Mouse (Mus musculus) induced T-regulatory cell, adult 2 months (primary cell): ENCODE measurements around the gene Scn3b.

Experiments used
- DNase-seq: peaks from one replicate; pipeline ENCODE4 v3.0.0-alpha.2; 2012; ENCODE audit warnings: low read depth

The Scn3b gene

GRCm38 (mm10) chr9:40269880-40270279 lies 863 bp downstream of the Scn3b start:
- no peak for DNase-seq

DNA sequence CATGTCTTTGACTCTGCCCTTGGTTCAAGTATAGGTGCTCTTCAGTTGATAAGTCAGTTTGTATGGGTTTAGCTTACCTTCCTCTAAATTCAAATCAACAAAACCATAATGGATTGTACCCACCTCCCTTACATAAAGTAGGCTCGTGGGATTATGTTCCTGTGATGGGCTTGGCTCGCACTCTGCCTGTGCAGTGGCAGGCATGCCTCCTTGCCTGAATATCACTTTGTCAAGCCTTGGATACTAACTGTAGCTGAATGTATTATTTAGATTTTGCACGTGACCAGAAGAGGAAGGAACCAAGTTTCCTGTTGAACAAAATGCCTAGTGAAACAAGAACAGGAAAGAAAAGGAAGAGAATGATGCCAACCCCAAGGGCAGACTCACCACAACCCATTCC lies 2.1 kb downstream of the Scn3b start:
- DNase-seq: no peak

GRCm38 (mm10) chr9:40272822-40273221 lies 3.8 kb downstream of the Scn3b start:
- no peak for DNase-seq

- no peak for DNase-seq
Measured at GRCm38 (mm10) chr9:40275904-40276303, 6.9 kb downstream of the Scn3b start.

GRCm38 (mm10) chr9:40277671-40278070 lies 8.7 kb downstream of the Scn3b start:
- DNase-seq: no peak

- DNase-seq: no peak
Measured at GRCm38 (mm10) chr9:40279438-40279837, 10.4 kb downstream of the Scn3b start.

- no peak for DNase-seq
Measured at GRCm38 (mm10) chr9:40282968-40283367, 14.0 kb downstream of the Scn3b start.

DNA sequence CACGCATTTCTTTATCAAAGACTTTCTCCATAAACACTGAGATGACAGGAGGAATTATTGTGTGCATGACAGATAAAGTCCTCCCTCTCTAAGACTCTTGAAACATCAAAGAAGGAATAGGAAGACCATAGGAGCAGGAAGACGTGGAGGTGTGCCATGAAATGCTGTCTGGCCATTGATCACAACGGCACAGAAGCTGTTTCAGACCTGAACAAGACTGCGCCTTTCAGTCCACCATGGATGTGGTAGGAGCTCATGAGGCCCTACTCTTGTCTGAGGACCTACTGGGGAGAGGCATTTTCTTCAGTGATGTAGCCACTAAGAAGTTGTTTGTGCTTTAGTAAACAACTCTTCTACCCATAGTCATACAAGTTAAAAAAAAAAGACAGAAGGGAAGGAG lies 23.5 kb downstream of the Scn3b start:
- no peak for DNase-seq

DNA sequence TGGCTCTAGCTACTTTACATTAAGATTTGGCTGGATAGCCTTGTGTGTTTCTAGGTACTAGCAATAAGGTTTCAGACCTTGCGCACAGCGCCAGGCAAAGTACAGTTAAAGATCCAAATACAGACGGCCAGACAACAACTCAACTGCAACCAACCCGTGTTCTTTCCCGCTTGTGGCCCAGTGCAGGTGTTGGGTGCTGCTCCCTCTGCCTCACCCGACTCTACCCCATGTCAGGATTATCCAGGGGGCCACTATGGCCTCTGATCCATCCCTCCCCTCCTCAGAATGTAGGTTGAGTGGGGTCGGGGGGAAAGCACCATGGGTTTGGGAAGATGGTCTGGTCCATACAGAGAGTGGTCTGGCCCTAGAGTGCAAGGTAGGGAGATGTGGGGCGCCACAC lies 24.3 kb downstream of the Scn3b start:
- no peak for DNase-seq

DNA sequence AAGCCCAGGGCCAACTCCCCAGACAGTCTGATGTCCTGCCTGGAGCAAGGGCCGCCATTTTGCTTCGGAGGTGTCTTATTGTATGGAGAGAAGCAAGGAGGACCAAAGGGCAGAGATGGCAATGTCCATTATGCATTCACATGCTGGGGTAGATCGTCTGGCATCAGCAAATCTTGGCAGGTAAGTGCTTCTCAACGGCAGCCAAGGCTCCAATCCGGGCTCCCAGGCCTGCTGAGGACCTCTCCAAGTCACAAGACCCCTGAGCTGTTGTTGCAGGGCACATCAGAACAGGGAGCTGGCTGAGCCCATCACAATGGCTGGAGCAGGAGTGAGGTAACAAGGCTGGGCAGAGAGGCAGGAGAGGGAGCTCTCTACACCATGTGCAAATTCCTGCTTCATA lies 24.7 kb downstream of the Scn3b start:
- no peak for DNase-seq

DNA sequence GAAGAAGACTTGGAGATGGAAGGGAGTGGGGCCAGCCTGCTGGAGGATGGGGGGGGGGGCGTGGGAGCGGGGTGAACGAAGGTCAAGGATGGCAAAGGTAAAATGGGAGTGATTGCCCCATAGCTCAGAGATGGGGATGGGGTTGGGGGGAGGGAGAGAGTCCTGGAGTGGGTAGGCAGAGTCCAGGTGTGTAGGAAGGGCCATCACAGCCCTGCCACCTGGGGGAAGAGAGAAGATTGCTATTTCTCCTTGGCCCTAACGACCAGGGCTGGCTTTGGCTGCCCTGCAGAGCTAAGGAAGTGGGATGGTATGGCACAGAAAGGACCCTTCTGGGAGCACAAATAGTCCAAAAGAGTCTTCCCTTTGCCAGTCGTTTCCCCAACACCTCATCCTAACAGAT lies 25.2 kb downstream of the Scn3b start:
- no peak for DNase-seq

GRCm38 (mm10) chr9:40294866-40295265 lies 25.8 kb downstream of the Scn3b start:
- no peak for DNase-seq

GRCm38 (mm10) chr9:40296251-40296650 lies 27.2 kb downstream of the Scn3b start:
- DNase-seq: no peak

GRCm38 (mm10) chr9:40297969-40298368 lies 29.0 kb downstream of the Scn3b start:
- DNase-seq: no peak

GRCm38 (mm10) chr9:40299323-40299722 lies 30.3 kb downstream of the Scn3b start:
- DNase-seq: no peak

DNA sequence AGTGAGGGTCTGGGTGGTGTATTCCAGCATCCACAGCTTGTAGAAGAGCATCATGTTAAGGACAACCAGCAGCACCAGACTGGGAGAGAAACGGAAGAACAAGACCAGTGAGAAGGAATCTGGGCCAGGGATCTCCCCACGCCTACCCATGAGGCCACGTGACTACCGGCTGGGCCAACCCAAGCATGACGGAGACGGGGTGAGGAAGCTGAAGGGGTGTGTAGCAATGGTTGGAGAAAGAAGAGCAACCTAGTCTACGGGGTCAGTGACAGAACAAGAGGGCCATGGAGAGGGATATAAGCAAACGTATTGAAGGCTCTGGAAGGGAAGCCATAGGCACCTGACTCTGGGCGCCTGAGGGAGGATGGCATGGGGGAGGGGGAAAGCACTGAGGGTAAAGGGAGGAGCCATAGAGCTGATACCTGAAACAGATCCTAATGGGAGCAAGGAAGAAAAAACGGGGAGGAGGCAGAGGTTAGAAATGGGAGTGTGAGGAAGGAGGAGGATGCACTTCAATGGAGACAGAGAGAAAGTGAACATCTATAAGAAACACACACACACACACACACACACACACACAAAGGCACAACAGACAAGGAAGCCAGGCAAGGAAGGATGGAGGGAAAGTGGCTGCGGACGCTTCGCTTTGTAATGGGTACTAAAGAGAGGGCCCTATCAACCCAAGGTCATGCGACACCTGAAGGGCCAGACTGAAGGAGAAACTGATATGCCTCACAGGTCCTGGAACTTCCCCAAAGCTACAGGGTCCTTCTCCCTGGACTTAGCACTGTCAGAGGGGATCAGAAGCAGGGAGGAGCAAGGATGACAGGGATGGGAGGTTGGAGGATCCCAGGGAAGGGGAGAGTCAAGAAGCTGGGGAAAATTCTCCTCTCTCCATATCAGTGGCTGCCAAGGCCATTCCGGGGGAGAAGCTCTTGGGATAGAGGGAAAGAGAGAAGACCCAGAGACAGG lies 31.3 kb downstream of the Scn3b start:
- no peak for DNase-seq

DNA sequence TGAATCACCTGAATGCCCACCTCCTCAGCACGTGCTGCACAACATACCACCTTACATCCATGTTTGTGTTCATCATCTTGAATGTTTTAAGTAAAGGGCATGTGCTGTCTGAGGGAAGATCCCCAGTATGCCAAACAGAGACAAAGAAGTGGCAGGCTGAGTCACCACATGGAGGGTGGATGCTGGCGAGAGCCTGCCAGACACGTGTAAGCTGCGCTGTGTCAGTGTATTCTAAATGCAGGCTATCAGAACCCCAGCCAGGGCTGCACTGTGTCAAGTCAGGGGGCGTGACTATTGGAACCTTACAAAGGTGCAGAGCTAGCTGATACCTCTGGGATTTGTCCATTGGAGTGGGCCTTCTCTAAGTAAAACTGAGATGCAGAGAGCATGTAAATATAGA lies 32.5 kb downstream of the Scn3b start:
- DNase-seq: no peak

GRCm38 (mm10) chr9:40302375-40302774 lies 33.4 kb downstream of the Scn3b start:
- no peak for DNase-seq

DNA sequence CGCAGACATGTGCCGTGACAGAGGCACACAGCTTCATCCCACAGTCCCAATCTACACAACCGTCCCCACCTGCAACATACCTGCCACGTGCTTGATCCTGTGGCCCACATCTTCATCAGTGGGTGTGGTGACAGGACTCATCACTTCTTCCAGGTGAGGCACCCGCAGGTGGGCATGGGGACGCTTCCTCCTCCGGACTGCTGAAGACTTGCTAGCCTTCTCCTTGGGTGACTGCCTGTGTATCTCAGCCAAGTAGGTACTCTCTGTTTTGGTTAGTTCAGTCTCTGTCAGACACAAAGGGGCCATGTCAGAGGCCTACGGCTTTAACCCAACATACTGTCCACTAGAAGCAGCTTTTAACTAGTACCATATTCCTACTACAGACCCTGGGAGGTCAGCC lies 35.2 kb downstream of the Scn3b start:
- DNase-seq: no peak

- no peak for DNase-seq
Measured at GRCm38 (mm10) chr9:40307311-40307710, 38.3 kb downstream of the Scn3b start.

GRCm38 (mm10) chr9:40309876-40310275 lies 40.9 kb downstream of the Scn3b start:
- DNase-seq: no peak

- DNase-seq: no peak
Measured at GRCm38 (mm10) chr9:40311813-40312212, 42.8 kb downstream of the Scn3b start.

- no peak for DNase-seq
Measured at GRCm38 (mm10) chr9:40316865-40317660, 48.0 kb downstream of the Scn3b start.
